Comparison of ENCODE assay signal across 8 mouse cellular contexts in the genomic region with DNA sequence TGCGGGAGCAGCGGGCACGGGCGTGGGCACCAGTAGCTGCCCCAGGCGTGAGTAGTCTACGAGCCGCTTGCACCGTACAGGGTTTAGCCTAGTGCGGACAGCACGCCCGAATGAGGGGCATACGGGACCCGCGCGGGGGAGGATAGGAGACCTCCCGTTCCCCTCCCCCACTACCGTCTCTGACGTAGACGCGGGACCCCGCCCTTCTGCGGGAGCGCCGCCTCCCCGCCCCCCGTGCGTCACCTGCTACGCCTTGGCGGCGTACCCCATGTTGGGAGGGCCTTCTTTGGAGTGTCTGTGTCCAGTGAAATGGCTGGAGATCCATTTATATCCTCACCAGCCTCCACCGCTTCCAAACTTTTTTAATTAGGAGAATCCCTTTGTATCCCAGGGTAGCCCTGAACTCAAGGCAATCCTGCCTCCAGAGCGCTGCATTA. TPM values are rescaled to one million over a fixed set of nuclear protein-coding genes. Genes with fewer than 3 reads are reported as not detected.
DNase-seq lines count a peak whose midpoint lies in the region; ATAC-seq and TF ChIP-seq lines count a peak whose summit lies in the region.

No protein-coding gene starts in this region.

- peak overlapping the region; percentile 73 for H3K9ac ChIP-seq in hindbrain, postnatal 0 days (replicated peaks; ENCODE audit: low read length)

- H3K4me2 ChIP-seq in hindbrain, postnatal 0 days (ENCODE audit: low read depth, low read length): peak overlapping the region; percentile 94

- H3K9me3 ChIP-seq in hindbrain, postnatal 0 days (ENCODE audit: low read length): no peaks in the 10 kb centered on the region

- under 1% methylated on average over 30 of the region's 32 CpGs for WGBS in hindbrain, postnatal 0 days
- 0% methylated on average over 20 of the region's 32 CpGs for WGBS in macrophage (ENCODE audit: missing documents)

- no peak for TF ChIP-seq CTCF in gastrocnemius, adult 2 months (IDR thresholded peaks at IDR 0.05)
- no peak for TF ChIP-seq CTCF in hindbrain, postnatal 0 days (IDR thresholded peaks at IDR 0.05; ENCODE audit: low read depth)
- no peak for TF ChIP-seq CTCF in left cerebral cortex, adult 2 months (IDR thresholded peaks at IDR 0.05)

- DNase-seq in ZHBTc4 (ENCODE audit: low read depth, low spot score): peak; percentile 91
- peak; percentile 82 to 95 for DNase-seq in cerebellum, postnatal 4 days (ENCODE audit: low spot score in 2 of 2)
- peak; percentile 98 for DNase-seq in gastrocnemius, adult 2 months
- peak; percentile 97 for DNase-seq in hindbrain, postnatal 0 days (ENCODE audit: low spot score)
- DNase-seq in left cerebral cortex, adult 2 months (ENCODE audit: extremely low spot score in 1 of 2, low spot score in 2 of 2): peak; percentile 95 to 96
- peak; percentile 77 for DNase-seq in retina, postnatal 7 days (ENCODE audit: low read depth, low spot score)
- peak; percentile 95 for DNase-seq in urinary bladder, adult 18-20 months (ENCODE audit: low spot score in 2 of 2)

- peak overlapping the region; percentile 87 for H3K4me3 ChIP-seq in gastrocnemius, adult 2 months
- H3K4me3 ChIP-seq in hindbrain, postnatal 0 days (ENCODE audit: low read length): peak overlapping the region; percentile 84
- peak overlapping the region; percentile 93 for H3K4me3 ChIP-seq in left cerebral cortex, adult 2 months
- peak overlapping the region; percentile 68 for H3K4me3 ChIP-seq in macrophage (ENCODE audit: inconsistent target)

- peaks cover 16% of the 10 kb centered on the region for H3K4me1 ChIP-seq in hindbrain, postnatal 0 days (ENCODE audit: insufficient read depth, low read length)

- intact Hi-C loops in gastrocnemius, adult 2 months (cut with DNase I): loop anchor here (5.0 kb wide), 1 partner anchor 163 kb away; no protein-coding TSS in a partner anchor
- intact Hi-C loops in left cerebral cortex, adult 2 months (cut with DNase I): no loop called here

- H3K79me2 ChIP-seq in macrophage (ENCODE audit: inconsistent target): peaks cover 27% of the 10 kb centered on the region

- peak; percentile 62 for ATAC-seq in hindbrain, postnatal 0 days

- H3K27me3 ChIP-seq in hindbrain, postnatal 0 days (ENCODE audit: insufficient read depth, low read length): no peaks in the 10 kb centered on the region

- H3K27ac ChIP-seq in gastrocnemius, adult 2 months: peak overlapping the region; percentile 100
- peak overlapping the region; percentile 100 for H3K27ac ChIP-seq in hindbrain, postnatal 0 days
- peak overlapping the region; percentile 100 for H3K27ac ChIP-seq in left cerebral cortex, adult 2 months
- H3K27ac ChIP-seq in macrophage: peak overlapping the region; percentile 96

- H3K36me3 ChIP-seq in hindbrain, postnatal 0 days (ENCODE audit: insufficient read depth, low read length): peaks cover 9% of the 10 kb centered on the region
- peaks cover 8% of the 10 kb centered on the region for H3K36me3 ChIP-seq in macrophage (ENCODE audit: inconsistent target)

RNA-seq across cellular contexts. Expression of a gene that starts 0.6 kb away (rescaled TPM):
- total RNA-seq in gastrocnemius, adult 2 months (2021): 100 to 1,000 TPM; 131 to 143 TPM
- 233 and 275 TPM in 2 replicates for total RNA-seq in hindbrain, postnatal 0 days (2014; rRNA removed)
- 179 and 191 TPM in 2 replicates for polyA plus RNA-seq in hindbrain, postnatal 0 days (2015; fragmentation: Nextera tagmentation; extraction: Ambion mirVana)
- 100 to 1,000 TPM; 434 to 438 TPM for total RNA-seq in left cerebral cortex, adult 2 months (2021)
- total RNA-seq in macrophage (2018; cell fraction: chromatin; rRNA removed): 100 to 1,000 TPM; 297 to 958 (median 624) TPM
- total RNA-seq in macrophage (2018; cell fraction: cytosol; rRNA removed): 100 to 1,000 TPM; 170 to 374 (median 257) TPM
- total RNA-seq in macrophage (2018; cell fraction: nucleus; rRNA removed): 100 to 1,000 TPM; 244 to 752 (median 371) TPM
- polyA plus RNA-seq in macrophage (2018): 170 to 242 TPM (median 175 TPM) in 3 replicates

RNA-seq across cellular contexts. Expression of a gene that starts 16.0 kb away (rescaled TPM):
- 100 to 1,000 TPM; 173 to 338 TPM for total RNA-seq in gastrocnemius, adult 2 months (2021)
- total RNA-seq in hindbrain, postnatal 0 days (2014; rRNA removed): 95.5 and 131 TPM in 2 replicates
- 122 and 127 TPM in 2 replicates for polyA plus RNA-seq in hindbrain, postnatal 0 days (2015; fragmentation: Nextera tagmentation; extraction: Ambion mirVana)
- 10 to 100 TPM; 46.3 to 49.8 TPM for total RNA-seq in left cerebral cortex, adult 2 months (2021)
- 10 to 100 TPM; 11.1 to 99.6 (median 28.2) TPM for total RNA-seq in macrophage (2018; cell fraction: chromatin; rRNA removed)
- total RNA-seq in macrophage (2018; cell fraction: cytosol; rRNA removed): 100 to 1,000 TPM in 11 of 26 experiments, 10 to 100 TPM in 15; 70.9 to 130 (median 96.5) TPM
- total RNA-seq in macrophage (2018; cell fraction: nucleus; rRNA removed): 10 to 100 TPM; 14.0 to 65.4 (median 27.7) TPM
- 92.1 to 101 TPM (median 96.5 TPM) in 3 replicates for polyA plus RNA-seq in macrophage (2018)

RNA-seq across cellular contexts. Expression of a gene that starts 20.2 kb away (rescaled TPM):
- total RNA-seq in gastrocnemius, adult 2 months (2021): under 1 TPM; 0.71 to 0.89 TPM
- 1.2 TPM in 2 replicates for total RNA-seq in hindbrain, postnatal 0 days (2014; rRNA removed)
- polyA plus RNA-seq in hindbrain, postnatal 0 days (2015; fragmentation: Nextera tagmentation; extraction: Ambion mirVana): 1.4 and 2.0 TPM in 2 replicates
- total RNA-seq in left cerebral cortex, adult 2 months (2021): 1 to 10 TPM; 2.7 to 3.1 TPM
- total RNA-seq in macrophage (2018; cell fraction: chromatin; rRNA removed): 10 to 100 TPM in 22 of 26 experiments, 1 to 10 TPM in 4; 4.4 to 22.1 (median 13.1) TPM
- 10 to 100 TPM; 15.4 to 44.6 (median 31.6) TPM for total RNA-seq in macrophage (2018; cell fraction: cytosol; rRNA removed)
- 10 to 100 TPM in 22 of 26 experiments, 1 to 10 TPM in 4; 6.3 to 33.1 (median 14.6) TPM for total RNA-seq in macrophage (2018; cell fraction: nucleus; rRNA removed)
- 21.6 to 44.7 TPM (median 44.4 TPM) in 3 replicates for polyA plus RNA-seq in macrophage (2018)

RNA-seq across cellular contexts. Expression of a gene that starts 24.7 kb away (rescaled TPM):
- total RNA-seq in gastrocnemius, adult 2 months (2021): 1 to 10 TPM; 2.6 to 7.3 TPM
- 0.47 and 8.4 TPM in 2 replicates for total RNA-seq in hindbrain, postnatal 0 days (2014; rRNA removed)
- polyA plus RNA-seq in hindbrain, postnatal 0 days (2015; fragmentation: Nextera tagmentation; extraction: Ambion mirVana): 5.0 and 5.8 TPM in 2 replicates
- total RNA-seq in left cerebral cortex, adult 2 months (2021): 1 to 10 TPM; 2.6 to 2.9 TPM
- 10 to 100 TPM in 24 of 26 experiments, 1 to 10 TPM in 2; 6.2 to 44.7 (median 16.5) TPM for total RNA-seq in macrophage (2018; cell fraction: chromatin; rRNA removed)
- under 1 TPM in 22 of 26 experiments, not detected in 4; 0.11 to 0.97 (median 0.34) TPM for total RNA-seq in macrophage (2018; cell fraction: cytosol; rRNA removed)
- 10 to 100 TPM in 10 of 26 experiments, 1 to 10 TPM in 15, under 1 TPM in 1; 0.92 to 21.5 (median 7.1) TPM for total RNA-seq in macrophage (2018; cell fraction: nucleus; rRNA removed)
- 0.96 to 1.1 TPM (median 1.1 TPM) in 3 replicates for polyA plus RNA-seq in macrophage (2018)

RNA-seq across cellular contexts. Expression of a gene that starts 41.7 kb away (rescaled TPM):
- total RNA-seq in gastrocnemius, adult 2 months (2021): 10 to 100 TPM; 27.1 to 31.3 TPM
- 18.2 and 22.7 TPM in 2 replicates for total RNA-seq in hindbrain, postnatal 0 days (2014; rRNA removed)
- polyA plus RNA-seq in hindbrain, postnatal 0 days (2015; fragmentation: Nextera tagmentation; extraction: Ambion mirVana): 59.7 and 67.9 TPM in 2 replicates
- 10 to 100 TPM; 34.8 to 36.8 TPM for total RNA-seq in left cerebral cortex, adult 2 months (2021)
- total RNA-seq in macrophage (2018; cell fraction: chromatin; rRNA removed): 100 to 1,000 TPM in 12 of 26 experiments, 10 to 100 TPM in 13, 1 to 10 TPM in 1; 9.8 to 313 (median 82.3) TPM
- 100 to 1,000 TPM in 10 of 26 experiments, 10 to 100 TPM in 16; 32.6 to 299 (median 76.2) TPM for total RNA-seq in macrophage (2018; cell fraction: cytosol; rRNA removed)
- total RNA-seq in macrophage (2018; cell fraction: nucleus; rRNA removed): 100 to 1,000 TPM in 16 of 26 experiments, 10 to 100 TPM in 10; 16.4 to 301 (median 129) TPM
- 29.5 to 40.8 TPM (median 37.9 TPM) in 3 replicates for polyA plus RNA-seq in macrophage (2018)

Comparison
In these comparisons a context has a peak if more than half of its experiments do, and no peak if none do; other contexts are left out.
1. Peak in every context shown above with its lines: DNase-seq, ATAC-seq, H3K4me3 ChIP-seq and H3K27ac ChIP-seq.